Mouse (Mus musculus) CD4-positive naive resting alpha-beta T cell, adult 57 days (primary cell): Measurements from ENCODE around the gene Tmem43. TPM values are rescaled to one million over a fixed set of nuclear protein-coding genes. Genes with fewer than 3 reads are reported as not detected.

ENCODE experiments used
- total RNA-seq: library from RNA; stranded (reverse); gene quantifications from one replicate; pipeline ENCODE4 v1.2.4, GENCODE M21; 2023

Gene Tmem43
- 43.4 TPM for total RNA-seq

GRCm38 (mm10) chr6:91472868-91473804 lies at the start of gene Tmem43, which contains the start of gene Chchd4:
Tmem43 (plus strand) TSS chr6:91473703.
Chchd4 (minus strand) TSS chr6:91473546.

GRCm38 (mm10) chr6:91515545-91516449 lies 42.3 kb downstream of the Tmem43 start, which contains the start of the genes Xpc and Lsm3:
Xpc (minus strand) TSS chr6:91515888.
Lsm3 (plus strand) TSS chr6:91515928.

Other genes starting within 250 kb of the Tmem43 start
- gene Wnt7a, start 62.3 kb upstream of the Tmem43 start, total RNA-seq: not detected
- 7.8 TPM for gene Chchd4, start 157 bp upstream of the Tmem43 start, total RNA-seq
- gene Xpc, start 42.2 kb downstream of the Tmem43 start, total RNA-seq: 24.3 TPM
- gene Lsm3, start 42.2 kb downstream of the Tmem43 start, total RNA-seq: 62.0 TPM
- gene Slc6a6, start 210.3 kb downstream of the Tmem43 start, total RNA-seq: 102 TPM